Mouse (Mus musculus) neural tube, embryonic 13.5 days (tissue): ENCODE measurements around the gene Farp1. TPM values are rescaled to one million over a fixed set of nuclear protein-coding genes. Genes with fewer than 3 reads are reported as not detected.

Experiments used
- ATAC-seq: fragments of 200-750 bp; cut with Nextera tagmentation; 2 replicates; pipeline ENCODE4 v1.8.0; 2017; ENCODE audit warnings: low read depth, mild to moderate bottlenecking, moderate TSS enrichment, moderate library complexity
- H3K27ac ChIP-seq: fragments of 300-500 bp; sonication (generic); replicated peaks from 2 replicates; pipeline ENCODE4 v1.5.1; 2015; ENCODE audit warnings: moderate library complexity, mild to moderate bottlenecking, inconsistent platforms
- H3K27me3 ChIP-seq: fragments of 300-500 bp; sonication (generic); 2 replicates; pipeline ENCODE4 v1.6.1; 2015; ENCODE audit warnings: mild to moderate bottlenecking, inconsistent platforms
- H3K36me3 ChIP-seq: fragments of 300-500 bp; sonication (generic); 2 replicates; pipeline ENCODE4 v1.6.1; 2015; ENCODE audit warnings: mild to moderate bottlenecking, inconsistent platforms
- H3K4me1 ChIP-seq: fragments of 300-500 bp; sonication (generic); replicated peaks from 2 replicates; pipeline ENCODE4 v1.6.1; 2015; ENCODE audit warnings: inconsistent platforms
- H3K4me2 ChIP-seq: fragments of 300-500 bp; sonication (generic); 2 replicates; pipeline ENCODE4 v1.6.1; 2015; ENCODE audit warnings: inconsistent platforms, mild to moderate bottlenecking, moderate library complexity
- H3K4me3 ChIP-seq: fragments of 300-500 bp; sonication (generic); 2 replicates; pipeline ENCODE4 v1.5.1; 2015; ENCODE audit warnings: mild to moderate bottlenecking, inconsistent platforms
- H3K9ac ChIP-seq: fragments of 300-500 bp; sonication (generic); 2 replicates; pipeline ENCODE4 v1.6.1; 2015; ENCODE audit warnings: moderate library complexity, mild to moderate bottlenecking, inconsistent platforms
- H3K9me3 ChIP-seq: fragments of 300-500 bp; sonication (generic); 2 replicates; pipeline ENCODE4 v1.6.1; 2016; ENCODE audit warnings: inconsistent platforms
- WGBS: fragments of 180-500 bp; shearing (Covaris S2); methylation state at CpG from one replicate; pipeline ENCODE4 v1.1.7; 2015; 5-methylcytosine and 5-hydroxymethylcytosine counted together
- polyA plus RNA-seq: library from polyadenylated mRNA; unstranded; fragments of >200 nt; fragmentation: Nextera tagmentation; extraction: Ambion mirVana; gene quantifications from 2 replicates; pipeline ENCODE4 v1.2.1, GENCODE M21; 2015

Farp1 gene
- polyA plus RNA-seq, 1 experiment from 2014 or later = 21.0 TPM

GRCm38 (mm10) chr14:121059266-121059665, 24.3 kb downstream of the Farp1 start:
- Histone ChIP-seq H3K36me3 (no peaks in the 10 kb centered on the region), H3K9me3 (no peaks in the 10 kb centered on the region), H3K27ac (no peak overlapping the region), H3K4me1 (peaks cover 52% of the 10 kb centered on the region), H3K9ac (no peak overlapping the region), H3K27me3 (no peaks in the 10 kb centered on the region), H3K4me2 (no peak overlapping the region), H3K4me3 (no peak overlapping the region)
- ATAC-seq = no peak
- WGBS = 29% methylated on average over 10 of the region's 10 CpGs

GRCm38 (mm10) chr14:121060484-121060883, 25.5 kb downstream of the Farp1 start:
- H3K27ac ChIP-seq = no peak overlapping the region
- WGBS = 88% methylated on average over 11 of the region's 11 CpGs
- no peaks in the 10 kb centered on the region for H3K27me3 ChIP-seq
- H3K36me3 ChIP-seq = no peaks in the 10 kb centered on the region
- no peak overlapping the region for H3K4me2 ChIP-seq
- H3K4me3 ChIP-seq = no peak overlapping the region
- H3K9me3 ChIP-seq = no peaks in the 10 kb centered on the region
- ATAC-seq = no peak
- H3K9ac ChIP-seq = no peak overlapping the region
- peaks cover 47% of the 10 kb centered on the region for H3K4me1 ChIP-seq

- WGBS = 71% methylated on average over 4 of the region's 4 CpGs
- H3K9me3 ChIP-seq = no peaks in the 10 kb centered on the region
- H3K9ac ChIP-seq = 0 out of 2 replicates have a peak overlapping the region, but pooled peaks have one; percentile 2
- H3K4me2 ChIP-seq = 0 out of 2 replicates have a peak overlapping the region, but pooled peaks have one; percentile 21
- peaks cover 47% of the 10 kb centered on the region for H3K4me1 ChIP-seq
- peak overlapping the region; percentile 85 for H3K27ac ChIP-seq
- no peak for ATAC-seq
- H3K27me3 ChIP-seq = no peaks in the 10 kb centered on the region
- H3K4me3 ChIP-seq = no peak overlapping the region
- H3K36me3 ChIP-seq = no peaks in the 10 kb centered on the region
Observed at GRCm38 (mm10) chr14:121061686-121062085, 26.7 kb downstream of the Farp1 start.

- Histone ChIP-seq H3K4me1 (peaks cover 47% of the 10 kb centered on the region), H3K4me2 (peak overlapping the region; percentile 21; the same call in 1 of the 2 replicates), H3K9me3 (no peaks in the 10 kb centered on the region), H3K4me3 (no peak overlapping the region), H3K27ac (peak overlapping the region; percentile 85), H3K36me3 (no peaks in the 10 kb centered on the region), H3K9ac (peak overlapping the region; percentile 2; the same call in 1 of the 2 replicates), H3K27me3 (no peaks in the 10 kb centered on the region)
- ATAC-seq = peak; percentile 92
- 13% methylated on average over 14 of the region's 14 CpGs for WGBS
Observed at GRCm38 (mm10) chr14:121062238-121063082, 27.5 kb downstream of the Farp1 start.

GRCm38 (mm10) chr14:121064726-121065125, 29.7 kb downstream of the Farp1 start:
- 38% methylated on average over 1 of the region's 1 CpGs for WGBS
- no peak overlapping the region for H3K9ac ChIP-seq
- no peaks in the 10 kb centered on the region for H3K9me3 ChIP-seq
- ATAC-seq = no peak
- H3K27ac ChIP-seq = no peak overlapping the region
- no peak overlapping the region for H3K4me3 ChIP-seq
- no peaks in the 10 kb centered on the region for H3K27me3 ChIP-seq
- no peak overlapping the region for H3K4me2 ChIP-seq
- peaks cover 38% of the 10 kb centered on the region for H3K4me1 ChIP-seq
- no peaks in the 10 kb centered on the region for H3K36me3 ChIP-seq

GRCm38 (mm10) chr14:121073093-121073866, 38.3 kb downstream of the Farp1 start:
- peak; percentile 56; the same call in 1 of the 2 replicates for ATAC-seq
- Histone ChIP-seq H3K9ac (no peak overlapping the region), H3K9me3 (no peaks in the 10 kb centered on the region), H3K36me3 (peaks cover 4% of the 10 kb centered on the region; the same call in 1 of the 2 replicates), H3K27me3 (no peaks in the 10 kb centered on the region), H3K4me1 (no peaks in the 10 kb centered on the region), H3K4me2 (no peak overlapping the region), H3K27ac (no peak overlapping the region), H3K4me3 (no peak overlapping the region)
- 96% methylated on average over 5 of the region's 5 CpGs for WGBS

GRCm38 (mm10) chr14:121074197-121074734, 39.3 kb downstream of the Farp1 start:
- 89% methylated on average over 2 of the region's 2 CpGs for WGBS
- Histone ChIP-seq H3K4me3 (no peak overlapping the region), H3K27ac (no peak overlapping the region), H3K4me1 (no peaks in the 10 kb centered on the region), H3K4me2 (no peak overlapping the region), H3K9ac (no peak overlapping the region), H3K9me3 (no peaks in the 10 kb centered on the region), H3K27me3 (no peaks in the 10 kb centered on the region), H3K36me3 (peaks cover 8% of the 10 kb centered on the region; the same call in 1 of the 2 replicates)
- no peak for ATAC-seq

- Histone ChIP-seq H3K27ac (no peak overlapping the region), H3K4me1 (peaks cover 8% of the 10 kb centered on the region), H3K9me3 (no peaks in the 10 kb centered on the region), H3K9ac (no peak overlapping the region), H3K27me3 (no peaks in the 10 kb centered on the region), H3K4me2 (no peak overlapping the region), H3K36me3 (peaks cover 16% of the 10 kb centered on the region; the same call in 1 of the 2 replicates), H3K4me3 (no peak overlapping the region)
- 80% methylated on average over 5 of the region's 5 CpGs for WGBS
- ATAC-seq = no peak
Observed at GRCm38 (mm10) chr14:121080739-121081138, 45.7 kb downstream of the Farp1 start.

GRCm38 (mm10) chr14:121082341-121082740, 47.3 kb downstream of the Farp1 start:
- H3K27ac ChIP-seq = peak overlapping the region; percentile 78
- ATAC-seq = 0 out of 2 replicates have a peak, but pooled peaks have one; percentile 48
- H3K4me2 ChIP-seq = no peak overlapping the region
- H3K4me3 ChIP-seq = no peak overlapping the region
- peaks cover 8% of the 10 kb centered on the region for H3K4me1 ChIP-seq
- 58% methylated on average over 7 of the region's 7 CpGs for WGBS
- peaks cover 20% of the 10 kb centered on the region; the same call in 1 of the 2 replicates for H3K36me3 ChIP-seq
- no peaks in the 10 kb centered on the region for H3K27me3 ChIP-seq
- H3K9me3 ChIP-seq = no peaks in the 10 kb centered on the region
- H3K9ac ChIP-seq = no peak overlapping the region

GRCm38 (mm10) chr14:121082793-121083192, 47.8 kb downstream of the Farp1 start:
- Histone ChIP-seq H3K4me2 (no peak overlapping the region), H3K4me1 (peaks cover 8% of the 10 kb centered on the region), H3K9me3 (no peaks in the 10 kb centered on the region), H3K27me3 (no peaks in the 10 kb centered on the region), H3K36me3 (peaks cover 20% of the 10 kb centered on the region; the same call in 1 of the 2 replicates), H3K27ac (peak overlapping the region; percentile 78), H3K9ac (no peak overlapping the region), H3K4me3 (no peak overlapping the region)
- no peak for ATAC-seq
- WGBS = 68% methylated on average over 2 of the region's 2 CpGs

GRCm38 (mm10) chr14:121083352-121083751, 48.4 kb downstream of the Farp1 start:
- H3K27ac ChIP-seq = no peak overlapping the region
- no peak for ATAC-seq
- WGBS = 83% methylated on average over 3 of the region's 3 CpGs

GRCm38 (mm10) chr14:121092517-121092916, 57.5 kb downstream of the Farp1 start:
- Histone ChIP-seq H3K36me3 (peaks cover 18% of the 10 kb centered on the region), H3K9me3 (no peaks in the 10 kb centered on the region), H3K4me3 (no peak overlapping the region), H3K4me1 (peaks cover 11% of the 10 kb centered on the region; the same call in 1 of the 2 replicates), H3K27me3 (no peaks in the 10 kb centered on the region), H3K9ac (no peak overlapping the region), H3K4me2 (no peak overlapping the region), H3K27ac (no peak overlapping the region)
- 67% methylated on average over 9 of the region's 9 CpGs for WGBS
- no peak for ATAC-seq

More at GRCm38 (mm10) chr14:121083352-121083751, 48.4 kb downstream of the Farp1 start:
- no peak overlapping the region for H3K4me3 ChIP-seq
- peaks cover 8% of the 10 kb centered on the region for H3K4me1 ChIP-seq
- H3K9me3 ChIP-seq = no peaks in the 10 kb centered on the region
- H3K9ac ChIP-seq = no peak overlapping the region
- no peaks in the 10 kb centered on the region for H3K27me3 ChIP-seq
- H3K4me2 ChIP-seq = no peak overlapping the region
- H3K36me3 ChIP-seq = peaks cover 20% of the 10 kb centered on the region; the same call in 1 of the 2 replicates
